Mouse (Mus musculus) MEL (cell line): ENCODE data around the gene Oscp1.

ENCODE experiments used
- CTCF ChIP-seq, 3 experiments: IDR thresholded peaks in 2 of 3; conservative IDR thresholded peaks in 1 of 3; 2 replicates each; pipeline ENCODE4 v1.5.1; 2011 to 2012; ENCODE audit warnings: low read length in 3 of 3, low read depth in 2 of 3, mild to moderate bottlenecking in 2 of 3, improper control_type of control experiment in 1 of 3, inconsistent platforms in 1 of 3, mixed read lengths in 1 of 3, moderate library complexity in 1 of 3; ENCODE audit not compliant: control insufficient read depth in 1 of 3, insufficient read depth in 1 of 3, poor library complexity in 1 of 3, severe bottlenecking in 1 of 3
- POLR2A ChIP-seq, 2 experiments: IDR thresholded peaks; 2 replicates each; pipeline ENCODE4 v1.6.1; 2011 to 2012; ENCODE audit warnings: low read length in 2 of 2, mild to moderate bottlenecking in 2 of 2, control low read depth in 1 of 2, improper control_type of control experiment in 1 of 2, low read depth in 1 of 2, moderate library complexity in 1 of 2; ENCODE audit not compliant: control insufficient read depth in 1 of 2, insufficient read depth in 1 of 2, poor library complexity in 1 of 2

DNA sequence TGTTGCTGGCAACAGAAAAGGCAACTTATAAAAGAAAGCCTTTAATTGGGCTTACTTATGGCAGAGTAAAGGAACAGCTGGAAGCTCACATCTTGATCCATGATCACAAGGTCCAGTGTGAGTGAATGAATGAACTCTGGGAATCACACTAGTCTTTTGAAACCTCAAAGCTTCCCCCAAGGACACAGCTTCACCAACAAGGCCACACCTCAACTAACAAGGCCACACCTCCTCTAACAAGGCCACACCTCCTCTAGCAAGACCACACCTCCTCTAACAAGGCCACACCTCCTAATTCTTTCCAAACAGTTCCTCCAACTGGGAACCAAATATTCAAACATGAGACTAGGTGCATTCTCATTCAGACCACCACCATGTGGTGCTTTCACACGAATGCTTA lies 23.2 kb downstream of the Oscp1 start:
- TF ChIP-seq CTCF (IDR thresholded peaks at IDR 0.05 in 2 of 3, conservative IDR thresholded peaks at IDR 0.05 in 1 of 3; ENCODE audit: control insufficient read depth in 1 of 3, insufficient read depth in 1 of 3, low read depth in 2 of 3, low read length in 3 of 3, poor library complexity in 1 of 3, severe bottlenecking in 1 of 3) (no peak), POLR2A (IDR thresholded peaks at IDR 0.05; ENCODE audit: control insufficient read depth in 1 of 2, insufficient read depth in 1 of 2, low read depth in 1 of 2, low read length in 2 of 2, poor library complexity in 1 of 2) (no peak)
